Mouse (Mus musculus): ENCODE measurements around the gene Egf.

GRCm38 (mm10) chr3:129697691-129698090 lies 57.4 kb downstream of the Egf start:
- no peak for TF ChIP-seq GATA1 (IDR thresholded peaks at IDR 0.05; ENCODE audit: low read length)
- no peak for TF ChIP-seq TAL1 (IDR thresholded peaks at IDR 0.05; ENCODE audit: low read length)

Data from erythroblast, embryonic 14.5 days (primary cell).